Mouse (Mus musculus): ENCODE results near the gene Olfr671. TPM values are rescaled to one million over a fixed set of nuclear protein-coding genes. Genes with fewer than 3 reads are reported as not detected.
"Not testable (repeated sequence)": the region's sequence is repeated elsewhere in the genome, so short reads cannot be mapped to it uniquely, and the experiment has no call there.

The Olfr671 gene
- not detected in 2 replicates for polyA plus RNA-seq (2014; fragmentation: Nextera tagmentation; extraction: Ambion mirVana)

GRCm38 (mm10) chr7:104979026-104979425 is at the start of gene Olfr671:
Gene Olfr671, minus strand, starts transcription at chr7:104979126.
- no peaks in the 10 kb centered on the region for H3K36me3 ChIP-seq (ENCODE audit: control insufficient read depth, insufficient read depth, low read length)
- WGBS = 91% methylated on average over 1 of the region's 1 CpGs
- ATAC-seq (ENCODE audit: low FRiP score) = no peak

DNA sequence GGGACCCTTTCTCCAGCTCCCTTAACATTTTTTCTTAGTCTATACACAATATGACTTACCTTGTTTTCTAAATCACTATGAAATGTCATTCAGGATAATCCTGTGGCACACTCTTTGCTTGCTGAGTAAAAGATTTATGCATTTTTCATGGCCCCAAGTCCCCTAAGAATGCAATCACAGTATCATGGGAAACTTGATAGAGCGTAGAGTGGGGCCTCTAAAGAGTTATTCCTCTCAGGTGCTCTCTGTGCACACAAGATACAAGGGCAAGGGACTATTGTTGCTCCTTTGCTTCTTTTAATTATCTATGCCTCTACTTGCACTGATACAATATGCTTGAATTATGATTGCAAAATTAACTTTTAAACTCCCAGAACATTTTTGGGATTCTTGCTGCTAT is 49.4 kb upstream of the Olfr671 start, which contains the start of gene Olfr675:
Gene Olfr675 (minus strand): TSS at position 101 of the 400 bp plus-strand sequence.
- WGBS = 76% methylated on average over 1 of the region's 1 CpGs
- H3K4me2 ChIP-seq = no peak within 1 kb of the TSS
- ATAC-seq (ENCODE audit: low FRiP score) = no peak

More at GRCm38 (mm10) chr7:104979026-104979425, at the start of gene Olfr671:
- H3K4me1 ChIP-seq (ENCODE audit: control insufficient read depth, insufficient read depth, low read length) = no peaks in the 10 kb centered on the region
- no peak within 1 kb of the TSS for H3K27ac ChIP-seq (ENCODE audit: low read depth, low read length)
- H3K9ac ChIP-seq (ENCODE audit: low read length) = no peak within 1 kb of the TSS
- H3K4me2 ChIP-seq = no peak within 1 kb of the TSS
- no peaks in the 10 kb centered on the region for H3K9me3 ChIP-seq (ENCODE audit: control insufficient read depth, low read length)
- H3K27me3 ChIP-seq (ENCODE audit: control insufficient read depth, insufficient read depth, low read length) = no peaks in the 10 kb centered on the region
- no peak for DNase-seq (ENCODE audit: low spot score, missing footprints)
- H3K4me3 ChIP-seq (ENCODE audit: low read depth, low read length) = no peak within 1 kb of the TSS

GRCm38 (mm10) chr7:105022530-105022929 is 43.6 kb upstream of the Olfr671 start:
- Histone ChIP-seq H3K27me3 (ENCODE audit: control insufficient read depth, insufficient read depth, low read length) (no peaks in the 10 kb centered on the region), H3K9me3 (ENCODE audit: control insufficient read depth, low read length) (no peaks in the 10 kb centered on the region), H3K4me1 (ENCODE audit: control insufficient read depth, insufficient read depth, low read length) (no peaks in the 10 kb centered on the region), H3K4me2 (no peak overlapping the region), H3K9ac (ENCODE audit: low read length) (no peak overlapping the region), H3K27ac (ENCODE audit: low read depth, low read length) (no peak overlapping the region), H3K36me3 (ENCODE audit: control insufficient read depth, insufficient read depth, low read length) (no peaks in the 10 kb centered on the region), H3K4me3 (ENCODE audit: low read depth, low read length) (no peak overlapping the region)
- DNase-seq (ENCODE audit: low spot score, missing footprints) (no peak), ATAC-seq (ENCODE audit: low FRiP score) (no peak)
- WGBS = 76% methylated on average over 1 of the region's 1 CpGs

More for the DNA sequence above, 49.4 kb upstream of the Olfr671 start, which contains the start of gene Olfr675:
- no peaks in the 10 kb centered on the region for H3K36me3 ChIP-seq (ENCODE audit: control insufficient read depth, insufficient read depth, low read length)
- H3K9ac ChIP-seq (ENCODE audit: low read length) = no peak within 1 kb of the TSS
- no peak within 1 kb of the TSS for H3K27ac ChIP-seq (ENCODE audit: low read depth, low read length)
- no peaks in the 10 kb centered on the region for H3K27me3 ChIP-seq (ENCODE audit: control insufficient read depth, insufficient read depth, low read length)
- H3K9me3 ChIP-seq (ENCODE audit: control insufficient read depth, low read length) = no peaks in the 10 kb centered on the region
- no peaks in the 10 kb centered on the region for H3K4me1 ChIP-seq (ENCODE audit: control insufficient read depth, insufficient read depth, low read length)
- DNase-seq (ENCODE audit: low spot score, missing footprints) = no peak
- no peak within 1 kb of the TSS for H3K4me3 ChIP-seq (ENCODE audit: low read depth, low read length)

DNA sequence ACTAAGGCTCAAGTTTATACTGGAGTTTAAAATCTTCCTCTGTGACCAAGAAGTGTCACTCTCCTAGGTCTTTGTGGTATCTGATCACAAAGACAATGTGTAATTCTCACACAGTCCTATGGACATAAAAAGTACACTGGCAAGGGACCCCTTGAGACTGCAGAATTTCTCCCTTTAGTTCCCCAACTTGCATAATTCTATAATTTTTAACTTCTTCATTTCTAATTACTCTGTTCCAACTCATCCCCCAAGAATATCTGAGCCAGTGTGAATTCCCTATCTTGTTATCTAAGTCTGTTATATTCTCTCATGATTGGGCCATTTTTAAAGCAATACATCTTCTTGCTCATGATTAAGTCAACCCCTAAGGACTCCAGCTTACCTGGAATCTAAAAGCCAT is 23.0 kb upstream of the Olfr671 start, which contains the start of gene Olfr672:
Gene Olfr672 (minus strand): TSS at position 101 of the 400 bp plus-strand sequence.
- ATAC-seq (ENCODE audit: low FRiP score) (no peak), DNase-seq (ENCODE audit: low spot score, missing footprints) (no peak)
- Histone ChIP-seq H3K9me3 (ENCODE audit: control insufficient read depth, low read length) (no peaks in the 10 kb centered on the region), H3K4me3 (ENCODE audit: low read depth, low read length) (no peak within 1 kb of the TSS), H3K36me3 (ENCODE audit: control insufficient read depth, insufficient read depth, low read length) (no peaks in the 10 kb centered on the region), H3K27me3 (ENCODE audit: control insufficient read depth, insufficient read depth, low read length) (no peaks in the 10 kb centered on the region), H3K4me2 (no peak within 1 kb of the TSS), H3K4me1 (ENCODE audit: control insufficient read depth, insufficient read depth, low read length) (no peaks in the 10 kb centered on the region), H3K27ac (ENCODE audit: low read depth, low read length) (no peak within 1 kb of the TSS), H3K9ac (ENCODE audit: low read length) (no peak within 1 kb of the TSS)

DNA sequence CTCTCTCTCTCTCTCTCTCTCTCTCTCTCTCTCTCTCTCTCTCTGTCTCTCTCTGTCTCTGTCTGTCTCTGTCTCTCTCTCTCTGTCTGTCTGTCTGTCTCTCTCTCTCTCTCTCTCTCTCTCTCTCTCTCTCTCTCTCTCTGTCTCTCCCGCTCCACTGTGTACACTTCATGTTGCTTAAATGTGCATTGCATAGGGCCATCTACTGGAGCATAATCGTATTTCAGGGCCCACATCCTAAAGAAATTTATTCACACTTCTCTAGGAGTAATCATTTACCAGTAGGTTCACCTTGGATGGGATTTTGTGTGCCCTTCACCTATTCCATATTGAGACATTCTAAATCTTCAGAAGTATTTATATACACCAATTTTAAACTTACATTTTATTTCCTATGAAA is 6.4 kb downstream of the Olfr671 start:
- not testable (repeated sequence) for H3K4me1 ChIP-seq (ENCODE audit: control insufficient read depth, insufficient read depth, low read length); ATAC-seq (ENCODE audit: low FRiP score); H3K9me3 ChIP-seq (ENCODE audit: control insufficient read depth, low read length); H3K9ac ChIP-seq (ENCODE audit: low read length); H3K36me3 ChIP-seq (ENCODE audit: control insufficient read depth, insufficient read depth, low read length); DNase-seq (ENCODE audit: low spot score, missing footprints); H3K4me2 ChIP-seq; H3K4me3 ChIP-seq (ENCODE audit: low read depth, low read length); H3K27me3 ChIP-seq (ENCODE audit: control insufficient read depth, insufficient read depth, low read length); H3K27ac ChIP-seq (ENCODE audit: low read depth, low read length)
- 65% methylated on average over 2 of the region's 2 CpGs for WGBS

GRCm38 (mm10) chr7:104962520-104962919 is 16.4 kb downstream of the Olfr671 start, which contains the start of gene Olfr670:
Gene Olfr670, minus strand, starts transcription at chr7:104962620.
- DNase-seq (ENCODE audit: low spot score, missing footprints) = no peak
- Histone ChIP-seq H3K27me3 (ENCODE audit: control insufficient read depth, insufficient read depth, low read length) (no peaks in the 10 kb centered on the region), H3K36me3 (ENCODE audit: control insufficient read depth, insufficient read depth, low read length) (no peaks in the 10 kb centered on the region), H3K9me3 (ENCODE audit: control insufficient read depth, low read length) (no peaks in the 10 kb centered on the region), H3K4me3 (ENCODE audit: low read depth, low read length) (no peak within 1 kb of the TSS), H3K4me2 (no peak within 1 kb of the TSS), H3K27ac (ENCODE audit: low read depth, low read length) (no peak within 1 kb of the TSS), H3K4me1 (ENCODE audit: control insufficient read depth, insufficient read depth, low read length) (no peaks in the 10 kb centered on the region), H3K9ac (ENCODE audit: low read length) (no peak within 1 kb of the TSS)
- 64% methylated on average over 1 of the region's 1 CpGs for WGBS
- no peak for ATAC-seq (ENCODE audit: low FRiP score)

GRCm38 (mm10) chr7:104950234-104950633 is 28.7 kb downstream of the Olfr671 start:
- not testable (repeated sequence) for DNase-seq (ENCODE audit: low spot score, missing footprints); H3K4me2 ChIP-seq; H3K27me3 ChIP-seq (ENCODE audit: control insufficient read depth, insufficient read depth, low read length); H3K36me3 ChIP-seq (ENCODE audit: control insufficient read depth, insufficient read depth, low read length); H3K27ac ChIP-seq (ENCODE audit: low read depth, low read length); H3K4me3 ChIP-seq (ENCODE audit: low read depth, low read length); H3K9me3 ChIP-seq (ENCODE audit: control insufficient read depth, low read length); H3K9ac ChIP-seq (ENCODE audit: low read length); ATAC-seq (ENCODE audit: low FRiP score); H3K4me1 ChIP-seq (ENCODE audit: control insufficient read depth, insufficient read depth, low read length)
- 96% methylated on average over 16 of the region's 16 CpGs for WGBS

GRCm38 (mm10) chr7:104933940-104934339 is 45.0 kb downstream of the Olfr671 start, which contains the start of gene Olfr669:
Gene Olfr669, plus strand, starts transcription at chr7:104934240.
- WGBS = 91% methylated on average over 1 of the region's 1 CpGs
- Histone ChIP-seq H3K27ac (ENCODE audit: low read depth, low read length) (no peak within 1 kb of the TSS), H3K4me2 (no peak within 1 kb of the TSS), H3K9ac (ENCODE audit: low read length) (no peak within 1 kb of the TSS), H3K36me3 (ENCODE audit: control insufficient read depth, insufficient read depth, low read length) (no peaks in the 10 kb centered on the region), H3K4me3 (ENCODE audit: low read depth, low read length) (no peak within 1 kb of the TSS), H3K4me1 (ENCODE audit: control insufficient read depth, insufficient read depth, low read length) (no peaks in the 10 kb centered on the region), H3K27me3 (ENCODE audit: control insufficient read depth, insufficient read depth, low read length) (no peaks in the 10 kb centered on the region), H3K9me3 (ENCODE audit: control insufficient read depth, low read length) (no peaks in the 10 kb centered on the region)
- DNase-seq (ENCODE audit: low spot score, missing footprints) (no peak), ATAC-seq (ENCODE audit: low FRiP score) (no peak)

DNA sequence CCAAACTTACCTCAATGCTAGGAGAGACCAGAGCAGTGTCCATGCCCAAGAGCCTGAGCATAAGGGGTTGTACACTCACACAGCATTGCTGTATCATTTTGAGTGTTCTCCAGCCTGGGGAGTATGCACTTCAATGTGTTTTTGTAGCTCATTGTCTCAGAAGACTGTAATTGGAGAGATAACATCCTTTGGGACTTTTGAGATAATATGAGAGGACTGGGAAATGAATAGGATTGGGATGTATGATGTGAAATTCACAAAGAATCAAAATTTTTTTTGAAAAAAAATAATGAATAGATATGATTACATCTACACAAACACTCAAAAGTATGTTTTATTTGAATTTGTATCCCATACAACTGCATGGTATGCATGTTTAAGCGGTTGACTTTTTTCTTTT is 51.0 kb downstream of the Olfr671 start, which contains the start of gene Olfr668:
Gene Olfr668 (minus strand): TSS at position 101 of the 400 bp plus-strand sequence.
- H3K4me2 ChIP-seq = no peak within 1 kb of the TSS
- H3K9ac ChIP-seq (ENCODE audit: low read length) = no peak within 1 kb of the TSS
- no peaks in the 10 kb centered on the region for H3K9me3 ChIP-seq (ENCODE audit: control insufficient read depth, low read length)
- no peak within 1 kb of the TSS for H3K27ac ChIP-seq (ENCODE audit: low read depth, low read length)
- 82% methylated on average over 1 of the region's 1 CpGs for WGBS
- no peak within 1 kb of the TSS for H3K4me3 ChIP-seq (ENCODE audit: low read depth, low read length)
- DNase-seq (ENCODE audit: low spot score, missing footprints) (no peak), ATAC-seq (ENCODE audit: low FRiP score) (no peak)
- H3K36me3 ChIP-seq (ENCODE audit: control insufficient read depth, insufficient read depth, low read length) = no peaks in the 10 kb centered on the region
- H3K27me3 ChIP-seq (ENCODE audit: control insufficient read depth, insufficient read depth, low read length) = no peaks in the 10 kb centered on the region
- no peaks in the 10 kb centered on the region for H3K4me1 ChIP-seq (ENCODE audit: control insufficient read depth, insufficient read depth, low read length)
